Mouse (Mus musculus) kidney, adult 2 months (tissue): ENCODE data around the gene Nat8f6. TPM values are rescaled to one million over a fixed set of nuclear protein-coding genes. Genes with fewer than 3 reads are reported as not detected.
"Not testable (repeated sequence)": the region's sequence is repeated elsewhere in the genome, so short reads cannot be mapped to it uniquely, and the experiment has no call there.

Experiments
- DNase-seq: peaks from one replicate; pipeline ENCODE4 v3.0.0; 2021
- H3K27ac ChIP-seq: fragments of 200-500 bp; 2 replicates; pipeline ENCODE4 v1.5.1; 2012; ENCODE audit warnings: low read depth, low read length, control low read depth, inconsistent platforms; ENCODE audit not compliant: insufficient read depth
- H3K27me3 ChIP-seq: fragments of 200-500 bp; replicated peaks from 2 replicates; pipeline ENCODE4 v1.6.1; 2012; ENCODE audit warnings: mild to moderate bottlenecking, moderate library complexity, low read length, inconsistent platforms; ENCODE audit not compliant: control insufficient read depth, insufficient read depth
- H3K36me3 ChIP-seq: fragments of 200-500 bp; 2 replicates; pipeline ENCODE4 v1.6.1; 2012; ENCODE audit warnings: mild to moderate bottlenecking, moderate library complexity, low read length, inconsistent platforms; ENCODE audit not compliant: control insufficient read depth, insufficient read depth
- H3K4me1 ChIP-seq: fragments of 200-500 bp; 2 replicates; pipeline ENCODE4 v1.6.1; 2011; ENCODE audit warnings: low read length; ENCODE audit not compliant: control insufficient read depth, insufficient read depth
- H3K4me3 ChIP-seq: fragments of 200-500 bp; 2 replicates; pipeline ENCODE4 v1.5.1; 2011; ENCODE audit warnings: mild to moderate bottlenecking, low read depth, low read length, control low read depth; ENCODE audit not compliant: insufficient read depth
- CTCF ChIP-seq: fragments of 200-500 bp; conservative IDR thresholded peaks from 2 replicates; pipeline ENCODE4 v1.5.1; 2011; ENCODE audit warnings: low read depth, mild to moderate bottlenecking, control low read depth, low read length, moderate library complexity, mixed read lengths; ENCODE audit not compliant: insufficient read depth, insufficient read length
- POLR2A ChIP-seq: fragments of 200-500 bp; IDR thresholded peaks from one replicate; pipeline ENCODE4 v1.6.1; 2011; ENCODE audit warnings: low read depth, low read length, control low read depth
- WGBS: fragments of 180-500 bp; shearing (Covaris S2); methylation state at CpG from one replicate; pipeline ENCODE4 v1.1.7; 2018; 5-methylcytosine and 5-hydroxymethylcytosine counted together
- polyA plus RNA-seq: library from polyadenylated mRNA; depleted of rRNA; stranded (reverse); fragments of >200 nt; gene quantifications from 2 replicates; pipeline ENCODE4 v1.2.3, GENCODE M21; 2012

Gene Nat8f6
- polyA plus RNA-seq, 1 experiment = 214 TPM

GRCm38 (mm10) chr6:85831796-85832321, 11.1 kb upstream of the Nat8f6 start, which contains the start of gene Nat8:
Nat8 (minus strand) TSS chr6:85832082.
- peak; percentile 91 for DNase-seq
- H3K36me3 ChIP-seq = no peaks in the 10 kb centered on the region
- peak within 1 kb of the TSS; percentile 52 for H3K4me3 ChIP-seq
- TF ChIP-seq POLR2A = peak; percentile 50
- TF ChIP-seq CTCF = no peak
- peaks cover 23% of the 10 kb centered on the region for H3K4me1 ChIP-seq
- peak within 1 kb of the TSS; percentile 86 for H3K27ac ChIP-seq
- H3K27me3 ChIP-seq = no peaks in the 10 kb centered on the region
- 52% methylated on average over 7 of the region's 7 CpGs for WGBS

GRCm38 (mm10) chr6:85829462-85829861, 8.7 kb upstream of the Nat8f6 start:
- Histone ChIP-seq H3K27ac (peak overlapping the region; percentile 86; the same call in 1 of the 2 replicates), H3K36me3 (no peaks in the 10 kb centered on the region), H3K27me3 (no peaks in the 10 kb centered on the region), H3K4me3 (no peak overlapping the region), H3K4me1 (peaks cover 22% of the 10 kb centered on the region)
- WGBS = 54% methylated on average over 1 of the region's 1 CpGs
- peak; percentile 77 for DNase-seq
- TF ChIP-seq CTCF (no peak), POLR2A (no peak)

- WGBS = 43% methylated on average over 2 of the region's 2 CpGs
- H3K27ac ChIP-seq = peak overlapping the region; percentile 53
- peaks cover 30% of the 10 kb centered on the region for H3K4me1 ChIP-seq
- H3K27me3 ChIP-seq = no peaks in the 10 kb centered on the region
- H3K36me3 ChIP-seq = no peaks in the 10 kb centered on the region
- no peak for TF ChIP-seq CTCF
- TF ChIP-seq POLR2A = no peak
- peak; percentile 75 for DNase-seq
- H3K4me3 ChIP-seq = no peak overlapping the region
Measured at GRCm38 (mm10) chr6:85825886-85826285, 5.1 kb upstream of the Nat8f6 start.

- peak overlapping the region; percentile 66 for H3K27ac ChIP-seq
- peak; percentile 67 for DNase-seq
- 71% methylated on average over 1 of the region's 1 CpGs for WGBS
Measured at GRCm38 (mm10) chr6:85823382-85824090, 2.8 kb upstream of the Nat8f6 start.

GRCm38 (mm10) chr6:85822286-85822685, 1.5 kb upstream of the Nat8f6 start:
- Histone ChIP-seq H3K27me3 (no peaks in the 10 kb centered on the region), H3K4me3 (no peak overlapping the region), H3K4me1 (peaks cover 23% of the 10 kb centered on the region), H3K36me3 (no peaks in the 10 kb centered on the region), H3K27ac (peak overlapping the region; percentile 92)
- 63% methylated on average over 4 of the region's 4 CpGs for WGBS
- DNase-seq = peak; percentile 74
- TF ChIP-seq POLR2A (no peak), CTCF (no peak)

More at GRCm38 (mm10) chr6:85823382-85824090, 2.8 kb upstream of the Nat8f6 start:
- peaks cover 25% of the 10 kb centered on the region for H3K4me1 ChIP-seq
- TF ChIP-seq CTCF (no peak), POLR2A (no peak)
- H3K4me3 ChIP-seq = no peak overlapping the region
- no peaks in the 10 kb centered on the region for H3K36me3 ChIP-seq
- no peaks in the 10 kb centered on the region for H3K27me3 ChIP-seq

GRCm38 (mm10) chr6:85818338-85818737, 2.4 kb downstream of the Nat8f6 start:
- TF ChIP-seq CTCF (no peak), POLR2A (no peak)
- Histone ChIP-seq H3K27ac (no peak overlapping the region), H3K4me3 (no peak overlapping the region), H3K4me1 (peaks cover 16% of the 10 kb centered on the region), H3K36me3 (no peaks in the 10 kb centered on the region), H3K27me3 (no peaks in the 10 kb centered on the region)
- DNase-seq = no peak
- WGBS = 59% methylated on average over 1 of the region's 1 CpGs

- H3K4me1 ChIP-seq = peaks cover 8% of the 10 kb centered on the region; the same call in 1 of the 2 replicates
- H3K27ac ChIP-seq = peak overlapping the region; percentile 31; the same call in 1 of the 2 replicates
- H3K27me3 ChIP-seq = no peaks in the 10 kb centered on the region
- no peaks in the 10 kb centered on the region for H3K36me3 ChIP-seq
- 60% methylated on average over 2 of the region's 2 CpGs for WGBS
- TF ChIP-seq POLR2A (no peak), CTCF (no peak)
- peak; percentile 73 for DNase-seq
- H3K4me3 ChIP-seq = no peak overlapping the region
Measured at GRCm38 (mm10) chr6:85813339-85813738, 7.4 kb downstream of the Nat8f6 start.

- not testable (repeated sequence) for H3K4me1 ChIP-seq, H3K4me3 ChIP-seq, H3K27me3 ChIP-seq, H3K36me3 ChIP-seq
- DNase-seq = peak; percentile 87
- WGBS = 32% methylated on average over 3 of the region's 3 CpGs
- peak overlapping the region; percentile 67 for H3K27ac ChIP-seq
Measured at GRCm38 (mm10) chr6:85810942-85811537, 9.7 kb downstream of the Nat8f6 start.

GRCm38 (mm10) chr6:85810514-85810913, 10.2 kb downstream of the Nat8f6 start:
- H3K4me3 ChIP-seq, H3K27me3 ChIP-seq, DNase-seq, H3K36me3 ChIP-seq, H3K4me1 ChIP-seq: not testable (repeated sequence)
- WGBS = 61% methylated on average over 3 of the region's 3 CpGs
- H3K27ac ChIP-seq = peak overlapping the region; percentile 89

GRCm38 (mm10) chr6:85809784-85810183, 11.0 kb downstream of the Nat8f6 start:
- not testable (repeated sequence) for H3K4me1 ChIP-seq, H3K36me3 ChIP-seq, H3K27me3 ChIP-seq
- Histone ChIP-seq H3K4me3 (peak overlapping the region; percentile 31; the same call in 1 of the 2 replicates), H3K27ac (peak overlapping the region; percentile 89)
- 64% methylated on average over 3 of the region's 3 CpGs for WGBS
- peak; percentile 78 for DNase-seq
